Mouse (Mus musculus): ENCODE results near the gene Mall.

The Mall gene

GRCm38 (mm10) chr2:127729671-127730070 lies at the start of gene Mall:
Gene Mall (minus strand): TSS chr2:127729932.
- peak; percentile 45 for DNase-seq (ENCODE audit: low read depth, low spot score)

GRCm38 (mm10) chr2:127778451-127778850 lies 48.7 kb upstream of the Mall start:
- no peak for DNase-seq (ENCODE audit: low read depth, low spot score)

GRCm38 (mm10) chr2:127775013-127775412 lies 45.3 kb upstream of the Mall start:
- no peak for DNase-seq (ENCODE audit: low read depth, low spot score)

- DNase-seq (ENCODE audit: low read depth, low spot score): no peak
Observed at GRCm38 (mm10) chr2:127774578-127774941, 44.8 kb upstream of the Mall start.

- no peak for DNase-seq (ENCODE audit: low read depth, low spot score)
Observed at GRCm38 (mm10) chr2:127773938-127774577, 44.3 kb upstream of the Mall start.

GRCm38 (mm10) chr2:127761587-127761986 lies 31.9 kb upstream of the Mall start:
- no peak for DNase-seq (ENCODE audit: low read depth, low spot score)

- DNase-seq (ENCODE audit: low read depth, low spot score): peak; percentile 24
Observed at GRCm38 (mm10) chr2:127760429-127761000, 30.8 kb upstream of the Mall start.

- no peak for DNase-seq (ENCODE audit: low read depth, low spot score)
Observed at GRCm38 (mm10) chr2:127760014-127760413, 30.3 kb upstream of the Mall start.

GRCm38 (mm10) chr2:127759157-127759880 lies 29.6 kb upstream of the Mall start:
- DNase-seq (ENCODE audit: low read depth, low spot score): no peak

- DNase-seq (ENCODE audit: low read depth, low spot score): no peak
Observed at GRCm38 (mm10) chr2:127757171-127757570, 27.4 kb upstream of the Mall start.

- no peak for DNase-seq (ENCODE audit: low read depth, low spot score)
Observed at GRCm38 (mm10) chr2:127754113-127754512, 24.4 kb upstream of the Mall start.

GRCm38 (mm10) chr2:127751849-127752610 lies 22.3 kb upstream of the Mall start:
- DNase-seq (ENCODE audit: low read depth, low spot score): no peak

GRCm38 (mm10) chr2:127749376-127749775 lies 19.6 kb upstream of the Mall start:
- DNase-seq (ENCODE audit: low read depth, low spot score): no peak

- no peak for DNase-seq (ENCODE audit: low read depth, low spot score)
Observed at GRCm38 (mm10) chr2:127748316-127748715, 18.6 kb upstream of the Mall start.

GRCm38 (mm10) chr2:127742637-127743036 lies 12.9 kb upstream of the Mall start:
- DNase-seq (ENCODE audit: low read depth, low spot score): no peak

GRCm38 (mm10) chr2:127740756-127741519 lies 11.2 kb upstream of the Mall start:
- DNase-seq (ENCODE audit: low read depth, low spot score): no peak

- no peak for DNase-seq (ENCODE audit: low read depth, low spot score)
Observed at GRCm38 (mm10) chr2:127737885-127738284, 8.2 kb upstream of the Mall start.

GRCm38 (mm10) chr2:127736631-127737209 lies 7.0 kb upstream of the Mall start:
- DNase-seq (ENCODE audit: low read depth, low spot score): no peak

GRCm38 (mm10) chr2:127735512-127736145 lies 5.9 kb upstream of the Mall start:
- DNase-seq (ENCODE audit: low read depth, low spot score): no peak

- DNase-seq (ENCODE audit: low read depth, low spot score): no peak
Observed at GRCm38 (mm10) chr2:127734889-127735288, 5.2 kb upstream of the Mall start.

Measured in R1 (cell line).